Mouse (Mus musculus) splenic B cell, adult 2 months (primary cell): ENCODE data around the gene Sparcl1.

ENCODE experiments used
- DNase-seq: peaks from one replicate; pipeline ENCODE4 v3.0.0-alpha.2; 2011; ENCODE audit warnings: low read depth, low spot score
- H3K27me3 ChIP-seq: 2 replicates; pipeline ENCODE4 v1.6.1; 2012; ENCODE audit warnings: mild to moderate bottlenecking, low read length, moderate library complexity, mixed read lengths; ENCODE audit not compliant: control insufficient read depth, poor library complexity, insufficient read depth, severe bottlenecking
- H3K36me3 ChIP-seq: 2 replicates; pipeline ENCODE4 v1.6.1; 2012; ENCODE audit warnings: mild to moderate bottlenecking, low read length, moderate library complexity, mixed read lengths; ENCODE audit not compliant: control insufficient read depth, poor library complexity, insufficient read depth, severe bottlenecking

Gene Sparcl1

GRCm38 (mm10) chr5:104127351-104127750, 13.8 kb upstream of the Sparcl1 start:
- DNase-seq = no peak

DNA sequence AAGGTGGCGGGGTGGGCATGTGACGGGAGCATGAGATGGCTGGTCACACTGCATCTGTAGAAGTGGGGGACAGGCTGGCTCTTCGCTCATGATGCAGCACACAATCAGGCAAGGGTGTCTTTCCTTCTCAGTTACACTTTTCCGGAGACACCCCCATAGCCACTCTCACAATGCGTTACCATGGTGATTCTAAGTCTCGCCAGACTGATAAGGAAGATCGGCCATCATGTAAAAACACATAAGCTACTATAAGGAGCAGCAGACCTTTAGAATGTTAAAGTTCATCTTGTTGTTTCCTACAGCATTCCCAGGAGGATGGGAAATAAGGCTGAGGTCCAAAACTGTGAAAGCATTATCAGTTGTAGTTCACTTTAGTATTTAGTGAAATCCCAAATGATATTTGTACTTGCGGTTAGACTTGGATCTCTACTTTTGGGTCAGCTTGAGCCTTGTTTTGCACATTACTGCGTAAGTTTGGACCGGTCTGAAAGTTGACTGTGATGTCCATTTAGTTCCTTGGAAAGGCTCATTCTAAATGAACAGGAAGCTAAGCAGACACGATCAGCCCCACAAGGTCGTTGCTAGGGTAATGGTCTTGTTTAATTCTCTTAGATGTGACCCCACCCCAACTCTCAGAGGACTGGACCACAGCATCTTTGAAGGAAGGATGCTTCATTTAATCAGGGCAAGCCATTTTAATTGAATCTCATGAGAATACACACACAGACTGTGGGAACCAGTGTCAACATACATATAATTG, 13.2 kb upstream of the Sparcl1 start:
- H3K27me3 ChIP-seq = no peaks in the 10 kb centered on the region
- H3K36me3 ChIP-seq = no peaks in the 10 kb centered on the region
- no peak for DNase-seq

More at GRCm38 (mm10) chr5:104127351-104127750, 13.8 kb upstream of the Sparcl1 start:
- Histone ChIP-seq H3K36me3 (no peaks in the 10 kb centered on the region), H3K27me3 (no peaks in the 10 kb centered on the region)

GRCm38 (mm10) chr5:104124016-104124658, 10.6 kb upstream of the Sparcl1 start:
- Histone ChIP-seq H3K27me3 (no peaks in the 10 kb centered on the region), H3K36me3 (no peaks in the 10 kb centered on the region)
- no peak for DNase-seq

- Histone ChIP-seq H3K36me3 (no peaks in the 10 kb centered on the region), H3K27me3 (no peaks in the 10 kb centered on the region)
- no peak for DNase-seq
Observed at GRCm38 (mm10) chr5:104115890-104116289, 2.4 kb upstream of the Sparcl1 start.

DNA sequence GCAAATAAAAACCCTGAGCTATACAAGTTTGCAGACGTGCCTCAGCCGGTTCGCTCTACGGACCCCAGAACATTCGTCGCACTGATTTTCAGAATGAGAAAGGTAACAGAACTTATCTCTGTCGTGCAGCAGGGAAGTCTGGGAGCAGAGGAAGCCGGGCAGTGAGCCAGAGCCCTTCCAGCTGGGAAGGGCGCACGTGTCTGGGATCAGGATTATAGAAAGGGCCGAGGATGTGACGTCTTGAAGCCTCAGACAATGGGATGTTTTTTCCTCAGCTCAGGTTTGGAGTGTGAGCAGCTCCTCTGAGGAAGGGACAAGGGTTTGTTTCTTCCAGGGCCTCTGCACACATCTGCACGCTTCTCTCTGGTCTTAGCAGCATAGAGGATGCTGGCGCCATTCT, 1.6 kb upstream of the Sparcl1 start:
- no peak for DNase-seq
- no peaks in the 10 kb centered on the region for H3K27me3 ChIP-seq
- H3K36me3 ChIP-seq = no peaks in the 10 kb centered on the region

- no peaks in the 10 kb centered on the region for H3K27me3 ChIP-seq
- no peak for DNase-seq
- no peaks in the 10 kb centered on the region for H3K36me3 ChIP-seq
Observed at GRCm38 (mm10) chr5:104112511-104112910, 1.0 kb downstream of the Sparcl1 start.

DNA sequence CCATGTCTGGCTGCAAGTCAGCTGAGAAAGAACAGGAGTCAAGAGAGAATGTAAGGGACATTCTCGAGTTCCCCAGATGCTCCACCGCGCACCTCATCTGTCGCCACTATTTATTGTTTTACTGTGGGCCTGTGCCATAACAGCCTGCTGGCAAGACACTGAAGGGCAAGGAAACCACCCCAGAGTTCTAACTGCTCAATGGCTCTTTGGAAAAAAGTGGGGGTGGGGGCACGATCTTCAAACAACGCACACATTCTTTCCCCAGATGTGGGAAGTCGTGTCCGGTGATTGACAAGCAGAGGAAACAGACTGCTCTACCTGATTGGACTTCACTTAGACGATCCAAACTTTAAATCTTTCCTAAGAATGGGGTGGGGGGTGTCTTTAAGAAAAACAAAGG, 1.5 kb downstream of the Sparcl1 start:
- no peaks in the 10 kb centered on the region for H3K36me3 ChIP-seq

DNA sequence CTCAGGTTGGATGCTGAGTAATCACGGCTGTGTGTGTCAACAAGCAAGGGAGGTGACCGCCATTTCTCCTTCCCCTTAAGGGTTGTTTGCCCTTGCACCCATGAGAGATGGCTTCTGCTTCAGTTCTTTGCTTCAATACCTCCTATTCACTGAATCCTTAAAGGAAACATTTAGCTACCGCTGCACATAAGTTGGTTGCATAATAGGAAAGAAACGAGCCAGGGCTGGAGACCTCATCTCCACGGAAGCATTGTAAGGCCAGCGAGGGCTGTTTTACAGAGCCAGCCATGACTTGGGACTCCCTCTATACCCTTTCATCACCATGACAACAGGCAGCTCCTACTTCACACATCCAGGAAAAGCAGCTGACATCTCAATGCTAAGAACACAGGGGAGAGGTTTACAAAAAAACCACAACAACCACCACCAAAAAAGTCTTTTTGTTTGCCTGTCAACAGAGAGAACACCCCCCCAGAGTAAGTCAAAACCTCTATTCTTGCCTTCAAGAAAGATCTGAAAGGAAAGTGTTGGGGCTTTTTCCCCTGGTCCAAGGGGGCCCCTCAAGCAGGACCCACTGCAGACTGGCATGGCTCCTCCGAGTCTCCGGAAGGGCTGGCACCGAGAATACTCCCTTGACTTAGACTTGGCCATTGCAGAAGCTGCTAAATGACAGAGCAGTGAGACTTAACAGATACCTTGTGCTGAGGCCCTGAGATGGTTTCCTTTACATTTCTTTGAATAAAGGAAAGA, 3.2 kb downstream of the Sparcl1 start:
- H3K36me3 ChIP-seq = no peaks in the 10 kb centered on the region
- H3K27me3 ChIP-seq = no peaks in the 10 kb centered on the region
- no peak for DNase-seq

More for the DNA sequence above, 1.5 kb downstream of the Sparcl1 start:
- DNase-seq = no peak
- no peaks in the 10 kb centered on the region for H3K27me3 ChIP-seq

DNA sequence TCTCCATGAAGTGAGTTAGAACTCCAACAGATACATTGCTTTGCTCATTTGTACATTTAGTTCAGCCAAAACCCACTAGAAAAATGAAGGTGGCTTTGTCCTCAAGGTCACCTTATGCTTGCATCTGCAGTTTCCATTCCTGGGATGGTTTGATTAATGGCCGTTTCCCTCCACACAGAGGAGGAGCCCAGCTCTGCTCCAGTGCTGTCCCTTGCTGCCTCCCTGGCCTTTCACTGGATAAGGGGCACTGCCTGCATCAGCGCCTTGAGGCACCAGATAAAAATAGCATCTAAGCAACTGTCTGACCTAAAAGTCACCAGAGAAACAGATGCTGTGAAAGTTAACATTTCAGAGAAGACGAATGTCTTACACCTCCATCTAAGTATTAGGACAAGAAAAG, 4.0 kb downstream of the Sparcl1 start:
- Histone ChIP-seq H3K27me3 (no peaks in the 10 kb centered on the region), H3K36me3 (no peaks in the 10 kb centered on the region)
- DNase-seq = no peak

DNA sequence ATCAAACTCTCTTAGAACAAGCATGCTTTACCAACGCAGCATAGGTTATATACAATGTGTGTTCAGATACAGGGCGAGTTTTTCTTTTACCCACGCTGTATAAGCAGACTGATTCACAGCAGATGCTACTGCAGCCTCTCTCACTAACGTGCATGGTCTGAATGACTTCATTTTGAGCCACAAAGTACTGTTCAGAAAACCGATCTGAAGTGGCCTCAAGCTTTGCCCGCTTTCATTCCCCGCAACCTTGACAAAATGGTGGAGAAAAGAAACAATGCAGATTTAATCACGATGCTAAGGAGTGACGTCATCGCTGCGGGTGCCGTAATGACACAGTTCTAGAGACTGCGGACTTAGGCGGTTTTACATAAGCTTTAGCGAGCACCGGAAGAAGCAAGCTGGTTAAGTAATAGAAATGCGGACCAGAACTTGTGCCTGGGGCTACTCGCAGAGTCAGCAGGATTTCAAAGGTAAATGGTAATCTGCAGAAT, 4.6 kb downstream of the Sparcl1 start:
- H3K36me3 ChIP-seq = no peaks in the 10 kb centered on the region
- no peak for DNase-seq
- H3K27me3 ChIP-seq = no peaks in the 10 kb centered on the region

GRCm38 (mm10) chr5:104108127-104108875, 5.2 kb downstream of the Sparcl1 start:
- DNase-seq = no peak
- Histone ChIP-seq H3K36me3 (no peaks in the 10 kb centered on the region), H3K27me3 (no peaks in the 10 kb centered on the region)

GRCm38 (mm10) chr5:104104111-104104510, 9.4 kb downstream of the Sparcl1 start:
- Histone ChIP-seq H3K36me3 (no peaks in the 10 kb centered on the region), H3K27me3 (no peaks in the 10 kb centered on the region)
- DNase-seq = no peak

- DNase-seq = no peak
- Histone ChIP-seq H3K36me3 (no peaks in the 10 kb centered on the region), H3K27me3 (no peaks in the 10 kb centered on the region)
Observed at GRCm38 (mm10) chr5:104103171-104103570, 10.4 kb downstream of the Sparcl1 start.

DNA sequence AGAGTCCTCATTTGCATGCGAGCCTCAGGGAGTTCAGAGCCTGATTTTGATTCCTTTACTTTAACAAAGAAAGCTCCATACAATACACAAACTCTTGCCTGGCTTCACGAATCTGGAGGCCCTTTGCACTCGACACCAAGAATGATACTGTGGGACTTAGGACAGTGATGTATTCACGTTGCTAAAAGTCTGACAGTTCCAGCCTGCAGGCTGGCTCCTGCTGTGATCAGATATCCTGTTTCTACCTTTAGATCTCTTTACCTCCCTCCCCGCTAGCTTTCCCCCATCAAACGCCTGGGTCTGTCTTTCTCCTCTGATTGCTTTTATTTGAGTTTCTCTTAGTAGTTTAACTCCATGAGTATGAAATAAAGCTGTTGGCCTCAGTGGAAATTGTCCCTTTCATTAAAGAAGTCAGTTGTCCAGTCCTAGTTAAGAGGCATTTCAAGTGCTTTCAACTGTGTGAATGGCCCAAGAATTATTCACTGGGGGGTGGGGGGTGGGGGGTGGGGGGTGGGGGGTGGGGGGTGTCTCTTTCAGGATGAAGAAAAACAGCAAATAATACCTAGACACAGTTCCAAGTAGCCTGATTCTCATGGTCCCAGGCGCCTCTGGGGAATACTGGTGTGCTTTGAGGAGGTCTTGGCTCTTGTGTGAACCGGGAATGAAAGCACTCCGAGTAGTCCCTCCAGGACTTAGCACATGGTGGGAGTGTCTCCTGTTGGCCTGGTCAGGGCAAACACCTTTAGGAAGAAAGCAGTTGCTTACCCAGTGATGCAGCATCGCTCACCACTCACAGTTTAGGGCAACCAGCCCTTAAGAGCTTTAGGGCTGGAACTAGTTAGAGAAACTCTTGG, 11.6 kb downstream of the Sparcl1 start:
- no peaks in the 10 kb centered on the region for H3K36me3 ChIP-seq
- no peaks in the 10 kb centered on the region for H3K27me3 ChIP-seq
- no peak for DNase-seq
